Mouse (Mus musculus) lung, postnatal 0 days (tissue): ENCODE measurements around the gene Camta1.

Source experiments
- CTCF ChIP-seq: IDR thresholded peaks from 2 replicates; pipeline ENCODE4 v1.5.1; 2016; ENCODE audit warnings: antibody characterized with exemption, mild to moderate bottlenecking
- EP300 ChIP-seq: IDR thresholded peaks from 2 replicates; pipeline ENCODE4 v1.6.1; 2016; ENCODE audit warnings: antibody characterized with exemption, mild to moderate bottlenecking, control low read depth

- TF ChIP-seq CTCF = no peak
- TF ChIP-seq EP300 = no peak
Measured at GRCm38 (mm10) chr4:151215866-151216265, 645.8 kb downstream of the Camta1 start.
